Mouse (Mus musculus) liver, postnatal 0 days (tissue): ENCODE results near the gene Slc47a1.

Experiments used
- CTCF ChIP-seq: sonication (generic); IDR thresholded peaks from 2 replicates; pipeline ENCODE4 v1.5.1; 2016; ENCODE audit warnings: antibody characterized with exemption, low read depth
- EP300 ChIP-seq: IDR thresholded peaks from 2 replicates; pipeline ENCODE4 v1.6.1; 2016; ENCODE audit warnings: antibody characterized with exemption, low read depth, mild to moderate bottlenecking

DNA sequence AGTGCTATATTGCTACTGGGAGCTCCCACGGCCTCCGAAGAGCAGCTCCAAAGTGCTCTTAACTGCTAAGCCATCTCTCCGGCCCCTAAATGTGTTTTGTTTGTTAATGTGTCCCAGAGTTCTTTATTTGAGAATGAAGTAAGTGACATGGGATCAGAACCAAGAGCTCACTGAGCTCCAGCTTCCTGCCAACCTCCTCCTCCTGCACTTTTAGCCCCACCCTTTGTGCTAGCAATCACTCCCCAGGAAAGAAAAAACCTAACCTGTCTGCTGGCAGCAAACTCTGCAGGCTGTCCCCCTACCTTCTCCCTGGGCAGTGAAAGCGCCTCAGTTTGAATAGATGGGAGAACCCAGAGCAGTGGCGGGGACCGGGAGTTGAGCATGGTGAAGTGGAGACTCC, 22.0 kb downstream of the Slc47a1 start:
- TF ChIP-seq CTCF (no peak), EP300 (no peak)
